Mouse (Mus musculus): ENCODE data around the gene Odf3b. TPM values are rescaled to one million over a fixed set of nuclear protein-coding genes. Genes with fewer than 3 reads are reported as not detected.

Odf3b gene
- 1 to 10 TPM; 1.1 to 1.8 TPM for total RNA-seq (2021)
- long read RNA-seq, experiment 1, transcript Odf3b-205 (1 exons, 1,076 nt) = major isoform, 5 of 5 reads
- long read RNA-seq, experiment 1, partial matches to known transcripts = 0 of 5 reads
- long read RNA-seq, experiment 1, other reads (novel, unspliced or antisense) = 0 of 5 reads
- long read RNA-seq, experiment 2, partial matches to known transcripts = 0 of 1 reads
- long read RNA-seq, experiment 2, other reads (novel, unspliced or antisense) = 0 of 1 reads

GRCm38 (mm10) chr15:89378831-89379401 is at the start of gene Odf3b:
Gene Odf3b (minus strand): TSS chr15:89379282.
- H3K27ac ChIP-seq = peak within 1 kb of the TSS; percentile 40
- no peak for DNase-seq (ENCODE audit: extremely low spot score in 1 of 2, low spot score in 2 of 2)
- intact Hi-C loops (cut with DNase I) = no loop called here
- no peak for TF ChIP-seq CTCF (IDR thresholded peaks at IDR 0.05)
- H3K4me3 ChIP-seq = peak within 1 kb of the TSS; percentile 39

DNA sequence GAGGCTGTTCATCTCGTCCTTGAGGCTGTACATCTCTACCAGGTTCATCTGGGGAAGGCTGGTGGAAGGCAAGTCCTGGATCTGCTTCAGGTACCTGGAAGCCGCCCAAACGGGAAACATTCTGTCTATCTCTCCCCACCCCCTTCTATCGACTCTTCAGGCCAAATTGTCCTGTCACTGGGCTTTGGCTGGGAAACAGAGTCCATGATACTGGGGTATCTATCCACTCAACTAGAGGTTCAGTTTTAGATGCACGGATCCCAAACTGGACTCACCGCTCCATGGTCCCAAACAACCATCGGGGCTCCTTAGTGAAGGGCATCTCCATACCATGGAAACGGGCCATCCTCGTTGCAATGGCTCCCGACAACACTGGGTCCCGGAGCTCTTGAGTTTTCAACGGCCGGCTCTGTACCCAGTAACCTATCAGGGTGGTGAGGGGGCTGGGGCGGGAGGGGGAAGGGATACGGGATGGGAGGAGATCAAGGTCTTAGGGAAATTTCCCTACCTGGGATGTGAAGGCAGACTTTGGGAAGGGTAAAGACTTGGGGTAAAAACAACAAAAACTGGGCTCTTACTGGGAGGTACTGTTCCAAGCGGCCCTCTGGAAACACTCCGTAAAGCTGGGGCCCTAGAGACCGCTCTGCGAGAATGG is 49.2 kb upstream of the Odf3b start:
- H3K4me3 ChIP-seq = peak overlapping the region; percentile 70
- intact Hi-C loops (cut with DNase I) = loop anchor here (2.0 kb wide), 1 partner anchor 25 kb away; the partner anchor contains the start of gene Mapk8ip2
- no peak for TF ChIP-seq CTCF (IDR thresholded peaks at IDR 0.05)
- no peak for DNase-seq (ENCODE audit: extremely low spot score in 1 of 2, low spot score in 2 of 2)
- H3K27ac ChIP-seq = no peak overlapping the region

DNA sequence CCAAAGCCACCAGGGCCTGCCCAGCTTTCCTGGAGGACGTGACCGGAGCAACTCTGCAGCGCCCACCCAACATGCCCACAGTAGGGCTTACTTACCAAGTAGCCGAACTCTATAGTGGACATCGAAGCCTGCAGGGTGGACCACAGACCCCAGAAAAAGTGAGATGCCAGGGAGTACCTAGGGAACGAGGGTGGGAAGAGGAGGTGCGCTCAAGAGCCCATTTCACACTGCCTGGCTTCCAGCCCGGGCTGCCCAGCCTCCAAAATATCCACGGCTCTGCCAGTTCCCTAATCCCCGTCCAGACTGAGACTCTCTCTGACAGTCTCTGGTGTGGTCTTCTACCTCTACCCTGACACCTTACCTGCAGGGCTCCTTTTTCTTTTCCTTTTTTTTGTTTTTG is 47.6 kb upstream of the Odf3b start:
- no peak overlapping the region for H3K4me3 ChIP-seq
- intact Hi-C loops (cut with DNase I) = no loop called here
- no peak overlapping the region for H3K27ac ChIP-seq
- DNase-seq (ENCODE audit: extremely low spot score in 1 of 2, low spot score in 2 of 2) = no peak
- TF ChIP-seq CTCF (IDR thresholded peaks at IDR 0.05) = no peak

DNA sequence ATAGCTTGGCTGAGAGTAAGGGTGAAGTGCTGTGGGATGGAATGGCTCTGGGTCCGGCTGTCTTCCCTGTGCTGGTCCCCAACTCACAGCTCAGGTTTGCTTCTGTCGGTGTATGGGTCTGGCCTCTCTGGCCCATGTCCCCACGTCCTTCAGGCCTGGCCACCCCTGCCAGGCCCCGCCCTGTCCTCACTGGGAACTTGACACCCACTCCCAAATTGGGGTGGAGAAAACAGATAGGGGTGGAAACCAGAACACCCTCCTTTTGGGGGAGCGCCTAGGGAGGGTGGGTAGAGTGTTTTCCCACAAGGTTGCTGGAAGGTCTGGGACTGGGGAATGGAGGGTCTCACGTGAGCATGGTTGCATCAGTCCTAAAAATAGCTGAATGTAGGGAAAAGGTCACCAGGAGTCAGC is 46.6 kb upstream of the Odf3b start, which contains the start of gene Cpt1b:
TSS of gene Cpt1b (minus strand) at position 153 of the 411 bp plus-strand sequence.
- H3K27ac ChIP-seq = no peak within 1 kb of the TSS
- H3K4me3 ChIP-seq = no peak within 1 kb of the TSS
- DNase-seq (ENCODE audit: extremely low spot score in 1 of 2, low spot score in 2 of 2) = no peak
- TF ChIP-seq CTCF (IDR thresholded peaks at IDR 0.05) = no peak
- intact Hi-C loops (cut with DNase I) = no loop called here

DNA sequence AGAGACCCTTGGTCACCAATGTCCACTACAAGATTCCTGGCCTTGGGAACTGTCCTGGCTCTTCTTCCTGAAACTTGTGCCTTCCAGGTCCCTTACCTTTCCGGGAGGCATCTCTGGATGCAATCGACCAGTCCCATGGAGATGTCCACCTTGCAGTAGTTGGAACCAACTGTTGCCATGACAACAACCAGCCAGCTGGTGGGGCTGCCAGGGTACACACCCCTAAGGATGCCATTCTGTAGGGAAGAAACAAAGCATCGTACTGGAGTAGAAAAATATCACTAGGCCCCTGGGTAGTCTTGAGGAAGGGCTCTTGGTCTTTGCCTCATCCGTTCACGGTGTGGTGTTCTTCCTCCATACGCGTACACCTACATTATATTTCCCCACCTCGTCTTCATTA is 45.5 kb upstream of the Odf3b start:
- intact Hi-C loops (cut with DNase I) = no loop called here
- no peak for TF ChIP-seq CTCF (IDR thresholded peaks at IDR 0.05)
- DNase-seq (ENCODE audit: extremely low spot score in 1 of 2, low spot score in 2 of 2) = no peak
- Histone ChIP-seq H3K27ac (no peak overlapping the region), H3K4me3 (no peak overlapping the region)

GRCm38 (mm10) chr15:89421938-89422337 is 42.9 kb upstream of the Odf3b start:
- TF ChIP-seq CTCF (IDR thresholded peaks at IDR 0.05) = no peak
- Histone ChIP-seq H3K4me3 (no peak overlapping the region), H3K27ac (no peak overlapping the region)
- DNase-seq (ENCODE audit: extremely low spot score in 1 of 2, low spot score in 2 of 2) = no peak
- intact Hi-C loops (cut with DNase I) = no loop called here

GRCm38 (mm10) chr15:89415282-89415681 is 36.2 kb upstream of the Odf3b start:
- no peak for DNase-seq (ENCODE audit: extremely low spot score in 1 of 2, low spot score in 2 of 2)
- H3K4me3 ChIP-seq = no peak overlapping the region
- no peak overlapping the region for H3K27ac ChIP-seq
- no peak for TF ChIP-seq CTCF (IDR thresholded peaks at IDR 0.05)
- intact Hi-C loops (cut with DNase I) = no loop called here

GRCm38 (mm10) chr15:89410118-89410517 is 31.0 kb upstream of the Odf3b start, which contains the start of gene Syce3:
Gene Syce3 (minus strand): TSS chr15:89410503.
- Histone ChIP-seq H3K4me3 (no peak within 1 kb of the TSS), H3K27ac (no peak within 1 kb of the TSS)
- DNase-seq (ENCODE audit: extremely low spot score in 1 of 2, low spot score in 2 of 2) = no peak
- intact Hi-C loops (cut with DNase I) = no loop called here
- TF ChIP-seq CTCF (IDR thresholded peaks at IDR 0.05) = no peak

DNA sequence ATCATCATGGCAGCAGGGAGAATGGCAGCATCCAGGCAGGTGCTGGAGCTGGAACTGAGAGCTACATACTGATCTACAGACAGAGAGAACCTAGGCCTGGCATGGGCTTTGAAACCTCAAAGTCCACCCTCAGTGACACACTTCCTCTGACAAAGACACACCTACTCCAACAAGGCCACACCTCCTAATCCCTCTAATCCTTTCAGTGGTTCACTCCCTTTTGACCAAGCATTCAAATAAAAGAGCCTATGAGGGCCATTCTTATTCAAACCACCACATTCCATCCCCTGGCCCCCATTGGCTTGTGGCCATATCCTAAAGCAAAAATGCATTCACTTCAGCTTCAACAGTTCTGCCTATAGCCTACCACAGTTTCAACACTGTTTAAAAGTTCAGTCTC is 27.6 kb upstream of the Odf3b start:
- no peak for DNase-seq (ENCODE audit: extremely low spot score in 1 of 2, low spot score in 2 of 2)

GRCm38 (mm10) chr15:89404831-89405623 is 25.9 kb upstream of the Odf3b start:
- intact Hi-C loops (cut with DNase I) = no loop called here
- no peak for DNase-seq (ENCODE audit: extremely low spot score in 1 of 2, low spot score in 2 of 2)
- no peak for TF ChIP-seq CTCF (IDR thresholded peaks at IDR 0.05)
- no peak overlapping the region for H3K27ac ChIP-seq
- no peak overlapping the region for H3K4me3 ChIP-seq

More for the DNA sequence above, 27.6 kb upstream of the Odf3b start:
- intact Hi-C loops (cut with DNase I) = no loop called here
- no peak for TF ChIP-seq CTCF (IDR thresholded peaks at IDR 0.05)
- no peak overlapping the region for H3K4me3 ChIP-seq
- H3K27ac ChIP-seq = no peak overlapping the region

DNA sequence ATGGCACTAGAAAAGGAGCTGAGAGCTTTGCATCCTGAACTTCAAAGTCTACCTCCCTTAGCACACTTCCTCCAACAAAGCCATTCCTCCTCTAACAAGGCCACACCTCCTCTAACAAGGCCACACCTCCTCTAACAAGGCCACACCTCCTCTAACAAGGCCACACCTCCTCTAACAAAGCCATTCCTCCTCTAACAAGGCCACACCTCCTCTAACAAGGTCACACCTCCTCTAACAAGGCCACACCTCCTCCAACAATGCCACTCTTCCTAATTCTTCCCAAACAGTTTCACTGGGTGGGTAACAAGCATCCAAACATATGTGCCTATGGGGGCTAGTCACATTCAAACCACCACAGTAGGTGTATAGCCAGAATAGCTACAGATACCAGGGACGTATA is 23.4 kb upstream of the Odf3b start:
- Histone ChIP-seq H3K27ac (no peak overlapping the region), H3K4me3 (no peak overlapping the region)
- DNase-seq (ENCODE audit: extremely low spot score in 1 of 2, low spot score in 2 of 2) = no peak
- no peak for TF ChIP-seq CTCF (IDR thresholded peaks at IDR 0.05)
- intact Hi-C loops (cut with DNase I) = no loop called here

- TF ChIP-seq CTCF (IDR thresholded peaks at IDR 0.05) = no peak
- no peak overlapping the region for H3K27ac ChIP-seq
- no peak for DNase-seq (ENCODE audit: extremely low spot score in 1 of 2, low spot score in 2 of 2)
- no peak overlapping the region for H3K4me3 ChIP-seq
- intact Hi-C loops (cut with DNase I) = no loop called here
These were observed 20.6 kb upstream of the Odf3b start for GRCm38 (mm10) chr15:89399716-89400115.
